Mouse (Mus musculus) heart, postnatal 36 days (tissue): ENCODE data around the gene Dnm3. TPM values are rescaled to one million over a fixed set of nuclear protein-coding genes. Genes with fewer than 3 reads are reported as not detected.

Experiments
- DNase-seq, 2 experiments: peaks; one replicate each; pipeline ENCODE4 v3.0.0; 2021 to 2022
- intact Hi-C: fragments of 180-260 bp; cut with DNase I; formaldehyde crosslinking; loops from one replicate; pipeline ENCODE4 v1.15.1; 2025
- total RNA-seq, 2 experiments: library from RNA; stranded (reverse); gene quantifications; 2 replicates each; pipeline ENCODE4 v1.2.3; 2021

Dnm3 gene
- total RNA-seq, 2 experiments from 2014 or later: 5.2 to 10.0 TPM

- intact Hi-C loops: loop anchor here (5.0 kb wide), 1 partner anchor 33 kb away; no protein-coding TSS in a partner anchor
- peak; percentile 59 to 66 for DNase-seq
Observed at GRCm38 (mm10) chr1:162184003-162184748, 293.7 kb downstream of the Dnm3 start.

GRCm38 (mm10) chr1:162183438-162183837 lies 294.4 kb downstream of the Dnm3 start:
- intact Hi-C loops: loop anchor here (5.0 kb wide), 1 partner anchor 34 kb away; no protein-coding TSS in a partner anchor
- DNase-seq: no peak

GRCm38 (mm10) chr1:162181187-162181975 lies 296.5 kb downstream of the Dnm3 start:
- no peak for DNase-seq
- intact Hi-C loops: loop anchor here (5.0 kb wide), 1 partner anchor 36 kb away; no protein-coding TSS in a partner anchor

GRCm38 (mm10) chr1:162180451-162180850 lies 297.4 kb downstream of the Dnm3 start:
- DNase-seq: no peak
- intact Hi-C loops: loop anchor here (5.0 kb wide), 1 partner anchor 37 kb away; no protein-coding TSS in a partner anchor

GRCm38 (mm10) chr1:162179401-162179800 lies 298.4 kb downstream of the Dnm3 start:
- no peak for DNase-seq

GRCm38 (mm10) chr1:162172806-162173205 lies 305.0 kb downstream of the Dnm3 start:
- DNase-seq: no peak
- intact Hi-C loops: no loop called here

More at GRCm38 (mm10) chr1:162179401-162179800, 298.4 kb downstream of the Dnm3 start:
- intact Hi-C loops: no loop called here

- intact Hi-C loops: no loop called here
- DNase-seq: no peak
Observed at GRCm38 (mm10) chr1:162163687-162164484, 313.9 kb downstream of the Dnm3 start.

- DNase-seq: no peak
- intact Hi-C loops: no loop called here
Observed at GRCm38 (mm10) chr1:162162677-162163076, 315.2 kb downstream of the Dnm3 start.

GRCm38 (mm10) chr1:162162249-162162648 lies 315.6 kb downstream of the Dnm3 start:
- intact Hi-C loops: no loop called here
- no peak for DNase-seq

- no peak for DNase-seq
- intact Hi-C loops: no loop called here
Observed at GRCm38 (mm10) chr1:162160718-162161117, 317.1 kb downstream of the Dnm3 start.

GRCm38 (mm10) chr1:162158486-162158885 lies 319.3 kb downstream of the Dnm3 start:
- intact Hi-C loops: no loop called here
- DNase-seq: no peak

- DNase-seq: no peak
- intact Hi-C loops: no loop called here
Observed at GRCm38 (mm10) chr1:162157659-162158058, 320.2 kb downstream of the Dnm3 start.

- DNase-seq: no peak
- intact Hi-C loops: no loop called here
Observed at GRCm38 (mm10) chr1:162156873-162157272, 321.0 kb downstream of the Dnm3 start.

- intact Hi-C loops: no loop called here
- no peak for DNase-seq
Observed at GRCm38 (mm10) chr1:162155546-162155945, 322.3 kb downstream of the Dnm3 start.

- intact Hi-C loops: no loop called here
- no peak for DNase-seq
Observed at GRCm38 (mm10) chr1:162153118-162153517, 324.7 kb downstream of the Dnm3 start.

- DNase-seq: no peak
- intact Hi-C loops: no loop called here
Observed at GRCm38 (mm10) chr1:162149730-162150129, 328.1 kb downstream of the Dnm3 start.

GRCm38 (mm10) chr1:162147554-162147953 lies 330.3 kb downstream of the Dnm3 start:
- intact Hi-C loops: no loop called here
- no peak for DNase-seq

GRCm38 (mm10) chr1:162145748-162146147 lies 332.1 kb downstream of the Dnm3 start:
- intact Hi-C loops: loop anchor here (2.0 kb wide), 1 partner anchor 49 kb away; no protein-coding TSS in a partner anchor
- DNase-seq: no peak

GRCm38 (mm10) chr1:162144992-162145391 lies 332.8 kb downstream of the Dnm3 start:
- DNase-seq: no peak
- intact Hi-C loops: loop anchor here (2.0 kb wide), 1 partner anchor 50 kb away; no protein-coding TSS in a partner anchor
